Mouse (Mus musculus): Measurements from ENCODE around the gene Pigv.

Pigv gene

DNA sequence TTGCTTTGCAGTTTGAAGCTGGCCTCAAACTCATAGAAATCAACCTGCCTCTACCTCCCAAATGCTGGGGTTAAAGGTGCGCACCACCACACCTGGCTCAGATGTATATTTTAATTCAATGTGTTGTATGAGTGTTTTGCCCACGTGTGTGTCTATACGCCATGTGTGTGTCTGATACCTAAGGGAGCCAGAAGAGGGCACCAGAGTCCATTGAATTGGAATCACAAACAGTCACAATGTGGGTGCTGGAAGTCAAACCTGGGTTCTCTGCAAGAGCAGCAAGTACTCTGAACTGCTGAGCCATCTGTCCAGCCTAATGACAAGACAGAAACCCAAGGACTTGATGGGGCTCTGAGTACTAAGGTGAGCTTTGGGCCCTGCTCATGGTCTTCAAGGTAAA is 27.3 kb downstream of the Pigv start:
- DNase-seq, result no peak

DNA sequence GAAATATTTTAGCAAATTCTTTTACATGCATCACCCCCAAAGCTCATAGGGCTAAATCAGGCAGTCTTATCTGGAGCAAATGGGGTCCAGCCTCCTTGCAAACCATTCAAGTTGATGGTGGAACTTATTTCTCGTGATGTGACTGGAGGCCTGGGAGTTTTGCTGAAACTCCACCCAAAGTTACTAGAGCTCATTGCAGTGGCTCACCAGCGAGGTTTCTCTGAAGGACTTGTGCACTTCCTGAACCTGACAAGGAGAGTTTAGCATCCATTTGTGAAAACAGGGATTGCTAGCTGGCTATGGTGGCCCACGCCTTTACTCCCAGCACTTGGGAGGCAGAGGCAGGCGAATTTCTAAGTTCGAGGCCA is 38.4 kb downstream of the Pigv start:
- DNase-seq, result no peak

GRCm38 (mm10) chr4:133633332-133634042 is 39.0 kb downstream of the Pigv start:
- DNase-seq, result peak; percentile 96 to 97

- peak in 1 of 2 experiments; percentile 56 for DNase-seq
Measured at GRCm38 (mm10) chr4:133632483-133633327, 39.7 kb downstream of the Pigv start.

DNA sequence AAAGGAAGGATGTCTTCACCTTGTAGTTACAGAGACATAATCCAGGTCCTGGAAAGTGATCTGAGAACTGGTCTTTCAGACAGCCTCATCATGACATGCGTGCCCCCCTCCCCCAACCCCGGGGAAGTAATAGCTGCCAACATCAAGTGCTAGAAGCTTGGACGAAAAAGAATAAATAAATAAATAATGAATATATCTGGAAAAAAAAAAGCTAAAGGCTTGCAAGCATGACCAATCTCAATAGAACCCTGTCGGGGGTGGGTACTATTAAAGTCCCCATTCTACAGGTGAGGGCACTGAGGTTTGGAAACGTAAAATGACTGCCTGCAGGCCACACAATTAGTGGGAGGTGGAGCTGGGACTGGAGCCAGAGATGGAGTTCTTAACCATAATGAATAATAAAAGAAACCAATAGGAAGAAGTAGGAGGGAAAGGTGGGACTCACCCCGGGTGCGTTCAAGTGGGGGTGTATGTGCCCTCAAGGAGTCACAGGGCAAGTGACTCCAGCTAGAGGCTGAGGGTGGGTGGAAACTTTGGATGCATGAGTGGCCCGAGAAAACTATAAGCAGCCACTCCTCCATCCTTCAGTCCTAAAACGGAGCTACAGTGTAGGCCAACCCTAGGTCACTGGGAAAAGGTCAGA is 40.6 kb downstream of the Pigv start:
- DNase-seq, result peak; percentile 61 to 65

DNA sequence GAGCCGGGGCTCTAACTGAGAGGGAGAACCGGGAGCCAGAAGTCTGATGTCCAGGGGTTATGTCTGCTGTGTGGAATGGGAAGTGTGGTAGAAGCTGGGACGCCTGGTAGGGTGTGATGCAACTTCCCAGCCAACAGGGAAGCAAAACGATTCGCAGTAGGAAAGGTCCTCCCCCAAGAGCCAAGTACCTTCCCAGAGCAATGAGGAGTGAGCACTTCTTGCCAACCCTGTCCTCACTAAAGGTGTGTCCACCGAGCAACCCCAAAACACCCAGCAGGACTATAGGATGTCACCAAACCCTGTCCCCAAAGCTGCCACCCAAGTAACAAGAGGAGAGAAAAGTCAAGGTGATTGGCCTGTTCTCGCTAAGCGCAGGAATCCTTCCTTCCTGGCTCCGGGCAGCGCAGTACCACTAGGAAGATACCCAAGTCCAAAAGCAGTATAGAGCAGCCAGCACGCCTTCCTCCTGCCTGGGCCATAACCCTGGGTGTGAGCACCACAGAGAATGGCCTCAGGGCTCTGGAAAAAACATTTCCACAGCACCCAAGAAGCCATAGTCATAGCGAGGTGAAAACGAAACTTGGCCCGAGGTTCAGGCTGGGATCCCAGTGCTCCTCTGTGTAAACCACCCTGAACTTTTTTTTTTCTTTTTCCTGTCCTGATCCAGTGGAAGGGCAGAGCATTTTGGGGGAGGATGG is 41.2 kb downstream of the Pigv start:
- DNase-seq, result no peak

DNA sequence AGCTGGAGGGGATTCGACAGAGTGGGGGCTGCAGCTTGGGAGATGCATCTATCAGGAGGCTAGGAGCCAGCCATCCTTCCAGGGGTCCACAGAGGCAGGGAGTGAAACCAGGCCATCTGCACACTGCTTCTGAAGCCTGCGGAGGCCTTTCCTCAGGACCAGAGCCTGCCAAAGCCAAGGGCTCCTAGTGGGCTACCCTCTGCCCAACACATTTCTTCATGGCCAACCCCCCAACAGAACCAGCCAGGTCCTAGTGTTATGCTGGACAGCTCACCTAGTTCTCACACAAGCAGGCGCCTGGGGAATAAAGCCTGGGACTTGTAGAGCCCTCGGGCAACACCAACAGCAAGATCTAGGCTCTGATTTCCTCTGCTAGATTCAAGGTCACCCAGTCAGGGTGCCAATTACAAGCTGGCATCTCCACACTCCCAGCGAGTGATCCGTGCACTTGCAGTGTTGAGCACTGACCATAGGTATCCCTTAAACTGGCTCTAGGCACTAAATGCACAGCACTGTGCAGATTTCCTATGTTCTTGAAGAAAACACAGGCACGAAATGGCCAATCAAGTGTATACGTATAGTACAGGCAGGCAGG is 42.0 kb downstream of the Pigv start:
- DNase-seq, result no peak

GRCm38 (mm10) chr4:133629191-133629590 is 43.3 kb downstream of the Pigv start:
- DNase-seq, result peak in 1 of 2 experiments; percentile 33

GRCm38 (mm10) chr4:133628517-133628916 is 43.9 kb downstream of the Pigv start:
- DNase-seq, result peak; percentile 45 to 50

- no peak for DNase-seq
Measured at GRCm38 (mm10) chr4:133627039-133627438, 45.4 kb downstream of the Pigv start.

GRCm38 (mm10) chr4:133626621-133627020 is 45.8 kb downstream of the Pigv start:
- DNase-seq, result peak in 1 of 2 experiments; percentile 7

- peak in 1 of 2 experiments; percentile 21 for DNase-seq
Measured at GRCm38 (mm10) chr4:133626221-133626620, 46.2 kb downstream of the Pigv start.

DNA sequence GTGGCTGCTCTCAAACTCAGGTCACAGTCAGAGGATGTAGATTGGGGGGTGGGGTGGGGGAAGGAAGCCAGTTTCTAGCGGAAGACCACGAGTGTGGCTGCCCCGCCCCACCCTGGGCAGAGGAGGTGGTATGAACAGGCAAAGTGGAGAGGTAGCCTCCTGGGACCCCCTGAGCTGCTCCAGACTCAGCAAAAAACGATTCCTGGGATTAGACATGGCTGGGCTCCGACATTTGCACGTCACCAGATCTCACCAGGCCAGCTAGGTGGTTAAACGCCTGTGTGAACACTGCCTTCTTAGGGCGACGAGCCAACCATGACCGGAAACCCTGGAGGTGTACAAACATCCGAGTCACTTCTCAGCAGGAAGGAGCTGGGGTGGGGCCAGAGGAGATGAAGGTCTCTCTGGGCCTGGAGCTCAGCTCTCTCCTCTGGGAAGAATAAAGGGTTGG is 46.8 kb downstream of the Pigv start:
- DNase-seq, result peak; percentile 82

DNA sequence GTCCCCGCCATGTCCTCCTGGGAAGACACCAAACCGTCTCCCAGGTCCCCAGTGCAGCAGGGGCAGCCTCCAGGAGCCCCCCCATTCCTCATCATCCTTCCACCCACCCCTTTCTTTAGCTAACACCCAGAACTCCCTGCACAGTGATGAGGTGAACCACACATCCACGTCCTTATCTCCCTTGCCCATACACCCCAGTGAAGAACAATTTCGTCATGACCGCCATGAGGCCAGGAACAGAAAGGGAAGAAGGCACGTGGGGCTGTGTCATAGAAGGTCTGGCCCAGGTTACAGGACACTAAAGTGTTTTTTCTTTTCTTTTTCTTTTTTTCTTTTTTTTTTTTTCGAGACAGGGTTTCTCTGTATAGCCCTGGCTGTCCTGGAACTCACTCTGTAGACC is 47.6 kb downstream of the Pigv start:
- DNase-seq, result no peak

DNA sequence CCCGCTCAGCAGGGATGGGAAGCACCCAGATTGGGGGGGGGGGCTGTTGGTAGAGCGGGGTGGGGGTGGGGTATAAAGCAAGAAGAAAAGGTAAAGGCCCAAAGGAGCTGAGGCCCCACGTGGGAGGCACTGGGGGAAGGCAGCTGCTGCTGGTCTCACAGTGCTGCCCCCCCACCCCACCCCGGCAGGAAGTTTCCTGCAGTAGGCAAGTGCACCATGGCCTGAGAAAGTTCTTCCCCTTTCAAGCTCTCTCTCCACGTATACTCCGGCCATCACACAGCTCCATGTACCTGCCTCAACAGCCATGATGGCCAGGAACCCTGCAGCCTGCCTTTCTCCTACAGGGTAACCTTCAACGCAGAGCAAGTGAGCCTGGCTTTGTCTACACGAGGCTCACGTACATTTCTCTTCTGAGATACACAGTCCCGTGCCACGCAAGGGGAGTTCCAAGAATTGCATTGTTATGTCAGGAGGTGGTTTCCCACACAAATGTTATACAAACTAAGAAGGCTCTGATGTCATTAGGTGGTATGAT is 50.2 kb downstream of the Pigv start:
- DNase-seq, result peak; percentile 86

DNA sequence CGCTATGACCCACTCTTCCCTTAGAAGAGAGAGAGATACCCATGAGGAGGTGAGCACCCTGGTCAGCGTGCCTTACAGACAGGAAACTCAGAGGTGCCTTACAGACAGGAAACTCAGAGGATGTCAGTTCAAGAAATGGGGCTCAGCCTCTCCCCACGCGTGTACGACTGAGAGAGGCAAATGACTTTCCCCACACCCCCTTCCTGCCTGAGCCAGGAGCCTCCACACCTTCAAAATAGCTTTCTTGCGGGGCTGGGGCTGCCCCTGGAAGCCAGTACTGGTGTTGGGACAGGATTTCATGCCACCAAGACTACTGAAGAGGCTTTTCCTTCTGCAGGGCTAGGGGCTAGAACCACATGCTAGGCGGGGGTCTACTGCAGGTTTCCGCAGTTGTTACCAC is 51.8 kb downstream of the Pigv start:
- peak; percentile 56 to 60 for DNase-seq

DNA sequence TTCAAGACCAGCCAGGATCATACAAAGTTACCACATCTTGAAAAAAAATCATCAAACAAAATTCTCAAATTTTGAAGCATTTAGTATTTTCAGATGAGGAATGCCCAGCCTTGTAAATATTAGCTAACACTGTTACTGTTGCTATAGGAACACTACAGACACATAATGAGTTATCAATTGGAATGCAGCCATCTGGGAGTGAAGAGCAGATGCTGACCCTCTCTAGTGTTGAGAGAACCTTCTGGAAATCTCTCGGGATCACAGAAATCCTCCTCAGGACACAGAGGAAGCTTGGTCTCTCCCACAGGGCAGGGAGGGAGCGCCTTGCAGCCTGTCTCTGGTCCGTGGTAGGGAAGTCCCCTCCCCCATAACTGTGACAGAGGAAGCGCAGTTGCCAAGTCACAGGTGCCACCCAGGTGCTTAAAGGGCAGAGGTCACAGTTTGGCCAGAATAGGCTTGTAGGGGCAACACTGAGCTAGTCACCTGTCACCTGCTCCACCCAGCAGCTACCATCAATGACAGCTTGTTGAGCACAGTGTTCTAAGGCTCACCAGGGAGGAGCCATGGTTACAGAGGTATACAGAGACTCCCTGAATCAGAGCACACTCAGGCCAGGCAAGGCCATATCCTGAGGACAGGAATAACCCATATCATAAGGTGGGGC is 52.8 kb downstream of the Pigv start:
- DNase-seq, result peak; percentile 58 to 61

- no peak for DNase-seq
Measured at GRCm38 (mm10) chr4:133617936-133618335, 54.5 kb downstream of the Pigv start.

GRCm38 (mm10) chr4:133615416-133615815 is 57.0 kb downstream of the Pigv start:
- DNase-seq, result no peak

DNA sequence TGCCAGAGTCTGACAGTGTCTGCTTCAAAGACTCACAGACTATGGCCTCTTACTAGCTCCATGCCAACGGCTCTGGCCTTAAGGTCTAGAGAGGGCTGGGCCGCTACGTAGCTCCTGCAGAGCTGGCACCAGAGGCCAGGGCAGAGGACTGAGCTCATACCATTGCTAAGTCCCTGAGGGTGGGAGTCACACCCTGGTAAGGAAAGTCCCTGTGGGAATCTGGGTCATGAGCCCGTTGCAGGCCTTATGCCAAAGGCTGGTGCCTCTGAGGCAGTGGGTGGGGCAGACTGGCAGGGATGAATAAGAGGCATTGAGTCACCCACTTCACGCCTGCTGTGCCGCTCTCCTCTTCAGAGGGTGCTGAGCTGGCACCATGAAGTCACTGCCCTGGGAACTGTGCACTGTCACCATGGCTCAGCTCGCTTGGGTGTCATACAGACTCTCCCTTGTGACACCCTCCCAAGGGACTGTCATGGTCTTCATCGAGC is 58.1 kb downstream of the Pigv start:
- DNase-seq, result peak; percentile 63 to 73

DNA sequence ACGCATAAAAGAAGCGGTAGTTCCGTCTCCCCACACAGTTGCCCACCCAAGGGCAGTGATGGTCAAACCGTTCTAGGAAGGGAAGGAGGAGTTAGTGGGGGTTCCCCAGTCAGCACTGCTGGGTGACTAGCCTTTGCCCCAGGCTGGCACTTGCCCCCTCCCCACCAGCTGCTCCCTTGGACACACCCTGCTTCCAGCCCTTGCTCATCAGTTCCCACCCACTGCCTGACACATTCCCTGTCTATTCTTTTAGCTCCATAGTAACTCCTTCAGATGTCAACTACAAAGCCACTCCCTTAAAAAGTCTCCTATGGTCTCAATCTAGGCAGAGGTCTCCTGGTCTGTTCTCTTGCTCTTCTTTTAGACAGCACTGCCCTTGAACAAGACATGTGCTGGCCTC is 58.6 kb downstream of the Pigv start:
- no peak for DNase-seq

GRCm38 (mm10) chr4:133613026-133613425 is 59.4 kb downstream of the Pigv start:
- no peak for DNase-seq

Data from B cell, adult 2 months (primary cell).